Comparison of ENCODE assay signal across 16 mouse cellular contexts in the genomic region with DNA sequence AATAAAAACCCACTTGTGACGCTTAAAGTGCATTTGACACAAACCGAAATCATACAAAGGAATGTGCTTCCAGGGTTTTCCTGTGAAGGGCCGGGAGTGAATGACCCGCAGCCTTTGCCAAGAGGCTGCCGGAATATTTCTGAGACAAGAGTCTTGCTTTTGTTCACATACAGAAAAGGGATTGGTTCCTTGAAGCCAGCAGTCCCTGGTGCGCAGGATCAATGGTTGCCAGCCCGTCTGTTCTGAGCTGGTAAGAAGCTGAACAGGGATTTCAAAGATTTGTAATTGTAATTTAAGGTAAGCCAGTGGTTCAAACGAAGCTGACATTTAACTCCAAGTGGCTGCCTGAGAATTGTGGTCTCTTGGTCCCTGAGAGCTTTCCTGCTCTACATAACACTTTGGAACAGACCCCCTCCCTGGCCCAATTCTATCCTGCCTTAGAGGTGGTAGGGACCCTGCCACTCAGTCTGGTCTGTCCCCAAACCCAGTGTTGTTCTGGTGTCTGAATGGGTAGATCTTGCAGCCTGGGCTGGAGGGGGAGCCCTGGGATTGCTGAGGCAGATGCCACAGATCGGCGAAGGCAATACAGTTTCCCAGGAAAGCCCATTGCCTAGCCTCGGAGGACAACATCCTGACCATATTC.
DNase-seq lines count a peak whose midpoint lies in the region; ATAC-seq and TF ChIP-seq lines count a peak whose summit lies in the region.
"Had no signal": no experiment of that assay in that cellular context is flagged by ENCODE, and none has a peak within 500 bp of the region (broad histone marks: within the 10 kb centered on the region; RNA-seq: fewer than 3 reads in every experiment).

No protein-coding gene starts in this region.

- H3K4me1 ChIP-seq in heart, embryonic 15.5 days (replicated peaks) = peaks cover 7% of the 10 kb centered on the region
- H3K4me1 ChIP-seq in lung, embryonic 14.5 days (ENCODE audit: insufficient read depth) = no peaks in the 10 kb centered on the region
- H3K4me1 ChIP-seq in forebrain, embryonic 16.5 days (replicated peaks; ENCODE audit: control insufficient read depth, insufficient read depth, low read length) = peaks cover 6% of the 10 kb centered on the region; the same call in 1 of the 2 replicates
- H3K4me1 ChIP-seq in midbrain, embryonic 15.5 days = peaks cover 13% of the 10 kb centered on the region
- H3K4me1 ChIP-seq: liver, embryonic 15.5 days had no signal

- H3K27me3 ChIP-seq in heart, embryonic 15.5 days = no peaks in the 10 kb centered on the region
- no peaks in the 10 kb centered on the region for H3K27me3 ChIP-seq in lung, embryonic 14.5 days (ENCODE audit: insufficient read depth, low read length)
- no peaks in the 10 kb centered on the region for H3K27me3 ChIP-seq in forebrain, embryonic 16.5 days (replicated peaks; ENCODE audit: control insufficient read depth, insufficient read depth, low read length)
- no peaks in the 10 kb centered on the region for H3K27me3 ChIP-seq in midbrain, embryonic 15.5 days (replicated peaks)
- H3K27me3 ChIP-seq: liver, embryonic 15.5 days; Patski had no signal

- H3K9ac ChIP-seq in heart, embryonic 15.5 days = no peak overlapping the region
- H3K9ac ChIP-seq in lung, embryonic 14.5 days = no peak overlapping the region
- H3K9ac ChIP-seq in forebrain, embryonic 16.5 days (replicated peaks; ENCODE audit: low read depth, low read length) = 0 out of 2 replicates have a peak overlapping the region, but pooled peaks have one; percentile 4
- H3K9ac ChIP-seq in midbrain, embryonic 15.5 days = no peak overlapping the region
- H3K9ac ChIP-seq: liver, embryonic 15.5 days had no signal

- H3K27ac ChIP-seq in heart, embryonic 15.5 days = no peak overlapping the region
- no peak overlapping the region for H3K27ac ChIP-seq in lung, embryonic 14.5 days (ENCODE audit: low read depth)
- H3K27ac ChIP-seq in forebrain, embryonic 16.5 days (ENCODE audit: low read length) = no peak overlapping the region
- peak overlapping the region; percentile 65 for H3K27ac ChIP-seq in midbrain, embryonic 15.5 days
- H3K27ac ChIP-seq: liver, embryonic 15.5 days; stomach, postnatal 0 days had no signal

- WGBS in heart, embryonic 15.5 days = 49% methylated on average over 11 of the region's 11 CpGs
- WGBS in lung, embryonic 14.5 days = 48% methylated on average over 11 of the region's 11 CpGs
- WGBS in forebrain, embryonic 16.5 days = 30% methylated on average over 11 of the region's 11 CpGs
- WGBS in midbrain, embryonic 15.5 days = 37% methylated on average over 11 of the region's 11 CpGs

- H3K4me3 ChIP-seq in heart, embryonic 15.5 days = no peak overlapping the region
- no peak overlapping the region for H3K4me3 ChIP-seq in lung, embryonic 14.5 days (ENCODE audit: low read depth, low read length)
- H3K4me3 ChIP-seq in forebrain, embryonic 16.5 days (replicated peaks; ENCODE audit: low read length) = no peak overlapping the region
- no peak overlapping the region for H3K4me3 ChIP-seq in midbrain, embryonic 15.5 days
- H3K4me3 ChIP-seq: liver, embryonic 15.5 days had no signal

- 0 out of 2 replicates have a peak overlapping the region, but pooled peaks have one; percentile 3 for H3K4me2 ChIP-seq in heart, embryonic 15.5 days
- H3K4me2 ChIP-seq in lung, embryonic 14.5 days = no peak overlapping the region
- no peak overlapping the region for H3K4me2 ChIP-seq in forebrain, embryonic 16.5 days (ENCODE audit: low read length)
- peak overlapping the region; percentile 14; the same call in 1 of the 2 replicates for H3K4me2 ChIP-seq in midbrain, embryonic 15.5 days
- H3K4me2 ChIP-seq: liver, embryonic 15.5 days had no signal

- ATAC-seq in heart, embryonic 15.5 days (replicated peaks; ENCODE audit: insufficient number of reproducible peaks, insufficient read depth, low FRiP score, low read depth) = no peak
- ATAC-seq in lung, embryonic 14.5 days (ENCODE audit: insufficient read depth) = no peak
- peak; percentile 55; the same call in 1 of the 2 replicates for ATAC-seq in forebrain, embryonic 16.5 days
- ATAC-seq in midbrain, embryonic 15.5 days (replicated peaks) = peak; percentile 88
- no peak for ATAC-seq in monocyte, adult 5-6 weeks (replicated peaks; ENCODE audit: insufficient number of reproducible peaks, low FRiP score, low TSS enrichment, poor library complexity, severe bottlenecking)
- ATAC-seq: activated CD4-positive, CD25-positive, alpha-beta regulatory T cell, adult 4 months; Patski had no signal

- DNase-seq in heart, postnatal 10 days = no peak
- DNase-seq in lung, embryonic 14.5 days = peak; percentile 42
- DNase-seq in lung, postnatal 36 days = no peak
- no peak for DNase-seq in left cerebral cortex, postnatal 10 days (ENCODE audit: extremely low spot score in 1 of 2, low spot score in 2 of 2)
- DNase-seq: adrenal gland, postnatal 36 days; cerebellum, adult 9-11 months; right cerebral cortex, postnatal 14 days; thymus, postnatal 14 days had no signal

- intact Hi-C loops in heart, postnatal 10 days (cut with DNase I) = no loop called here
- intact Hi-C loops in left cerebral cortex, postnatal 10 days (cut with DNase I) = no loop called here

- no peaks in the 10 kb centered on the region for H3K36me3 ChIP-seq in heart, embryonic 15.5 days
- H3K36me3 ChIP-seq in lung, embryonic 14.5 days (ENCODE audit: insufficient read depth) = no peaks in the 10 kb centered on the region
- H3K36me3 ChIP-seq in forebrain, embryonic 16.5 days (ENCODE audit: control insufficient read depth, insufficient read depth) = no peaks in the 10 kb centered on the region
- H3K36me3 ChIP-seq in midbrain, embryonic 15.5 days (replicated peaks) = no peaks in the 10 kb centered on the region
- H3K36me3 ChIP-seq: liver, embryonic 15.5 days had no signal

- H3K9me3 ChIP-seq in heart, embryonic 15.5 days (replicated peaks) = no peaks in the 10 kb centered on the region
- H3K9me3 ChIP-seq in lung, embryonic 14.5 days (ENCODE audit: low read depth, low read length) = no peaks in the 10 kb centered on the region
- no peaks in the 10 kb centered on the region for H3K9me3 ChIP-seq in forebrain, embryonic 16.5 days (ENCODE audit: control insufficient read depth, low read length)
- H3K9me3 ChIP-seq in midbrain, embryonic 15.5 days = no peaks in the 10 kb centered on the region
- H3K9me3 ChIP-seq: liver, embryonic 15.5 days had no signal

- TF ChIP-seq CTCF in lung, embryonic 14.5 days (IDR thresholded peaks at IDR 0.05; ENCODE audit: low read depth) = no peak

Comparison
In these comparisons a context has a peak if more than half of its experiments do, and no peak if none do; other contexts are left out.
1. ATAC-seq: peak in forebrain, embryonic 16.5 days (single experiment) and midbrain, embryonic 15.5 days (single experiment); none in heart, embryonic 15.5 days (single experiment), lung, embryonic 14.5 days (single experiment) and monocyte, adult 5-6 weeks (single experiment).
2. H3K4me2 ChIP-seq: peak in heart, embryonic 15.5 days (single experiment) and midbrain, embryonic 15.5 days (single experiment); none in lung, embryonic 14.5 days (single experiment) and forebrain, embryonic 16.5 days (single experiment).